Mouse (Mus musculus) layer of hippocampus, postnatal 25 days (tissue): ENCODE data around the gene Glt6d1. TPM values are rescaled to one million over a fixed set of nuclear protein-coding genes. Genes with fewer than 3 reads are reported as not detected.
"Not testable (repeated sequence)": the region's sequence is repeated elsewhere in the genome, so short reads cannot be mapped to it uniquely, and the experiment has no call there.

Experiments
- DNase-seq, 2 experiments: peaks; one replicate each; pipeline ENCODE4 v3.0.0; 2022; ENCODE audit warnings: mixed read lengths in 2 of 2, low spot score in 1 of 2; ENCODE audit errors: extremely low spot score in 1 of 2
- total RNA-seq, 2 experiments: library from RNA; stranded (reverse); gene quantifications; 2 replicates each; pipeline ENCODE4 v1.2.3; 2021

Glt6d1 gene
- not detected for total RNA-seq

DNA sequence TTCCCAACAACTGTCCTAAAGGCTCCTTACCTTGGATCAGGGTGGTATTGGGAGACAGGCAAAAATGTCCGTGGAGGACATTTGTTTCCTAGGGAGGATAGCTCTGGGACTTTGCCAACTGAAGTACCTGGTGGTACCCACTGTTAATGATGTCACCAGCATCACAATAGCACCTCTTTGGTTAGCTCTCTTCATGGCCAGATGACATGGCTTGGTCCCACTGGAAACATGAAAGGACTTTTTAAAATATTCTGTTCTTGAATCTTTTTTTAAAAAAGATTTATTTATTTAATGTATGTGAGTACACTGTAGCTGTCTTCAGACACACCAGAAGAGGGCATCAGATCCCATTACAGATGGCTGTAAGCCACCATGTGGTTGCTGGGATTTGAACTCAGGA is at the start of gene Glt6d1:
Glt6d1 (minus strand) TSS at position 101 of the 400 bp plus-strand sequence.
- not testable (repeated sequence) for DNase-seq

DNA sequence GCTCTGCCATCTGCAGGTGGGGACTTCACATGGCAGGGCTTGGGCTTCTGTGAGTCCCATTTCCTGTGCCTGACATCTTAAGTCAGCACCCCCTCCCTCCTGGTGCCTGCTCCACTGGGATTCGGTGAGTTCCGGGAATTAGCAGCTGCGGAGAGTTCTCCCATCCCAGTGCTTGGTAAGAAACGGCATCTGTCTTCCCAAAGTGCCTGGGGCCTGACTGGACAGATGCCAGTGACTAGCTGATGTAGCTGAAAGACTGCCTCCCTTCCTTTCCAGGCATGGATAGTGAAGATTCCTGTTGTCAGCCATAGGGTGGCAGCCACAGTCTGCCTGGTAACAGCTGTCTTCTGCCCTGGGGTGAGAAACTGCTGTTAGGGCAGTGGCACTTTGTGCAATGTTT is 49.8 kb upstream of the Glt6d1 start:
- DNase-seq, result peak in 1 of 2 experiments; percentile 29

DNA sequence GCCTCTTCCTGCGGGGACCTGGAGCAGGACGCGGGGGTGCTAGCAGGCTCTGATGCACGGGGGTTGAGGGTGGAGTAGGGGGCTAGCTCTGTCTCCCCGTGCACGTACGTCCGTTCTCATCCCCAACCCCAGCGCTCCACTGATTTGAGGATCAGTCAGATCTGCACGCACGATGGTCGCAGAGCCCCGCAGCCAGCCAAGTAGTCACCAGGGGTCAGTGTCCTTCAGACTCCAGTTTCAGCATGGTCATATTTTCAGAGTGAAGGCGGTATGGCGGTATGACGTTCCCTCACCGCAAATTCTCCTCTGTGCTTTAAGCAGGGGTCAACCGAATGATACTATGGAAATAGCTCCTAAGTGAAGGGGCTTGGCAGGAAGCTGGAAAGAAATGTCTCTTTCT is 48.6 kb upstream of the Glt6d1 start:
- no peak for DNase-seq

DNA sequence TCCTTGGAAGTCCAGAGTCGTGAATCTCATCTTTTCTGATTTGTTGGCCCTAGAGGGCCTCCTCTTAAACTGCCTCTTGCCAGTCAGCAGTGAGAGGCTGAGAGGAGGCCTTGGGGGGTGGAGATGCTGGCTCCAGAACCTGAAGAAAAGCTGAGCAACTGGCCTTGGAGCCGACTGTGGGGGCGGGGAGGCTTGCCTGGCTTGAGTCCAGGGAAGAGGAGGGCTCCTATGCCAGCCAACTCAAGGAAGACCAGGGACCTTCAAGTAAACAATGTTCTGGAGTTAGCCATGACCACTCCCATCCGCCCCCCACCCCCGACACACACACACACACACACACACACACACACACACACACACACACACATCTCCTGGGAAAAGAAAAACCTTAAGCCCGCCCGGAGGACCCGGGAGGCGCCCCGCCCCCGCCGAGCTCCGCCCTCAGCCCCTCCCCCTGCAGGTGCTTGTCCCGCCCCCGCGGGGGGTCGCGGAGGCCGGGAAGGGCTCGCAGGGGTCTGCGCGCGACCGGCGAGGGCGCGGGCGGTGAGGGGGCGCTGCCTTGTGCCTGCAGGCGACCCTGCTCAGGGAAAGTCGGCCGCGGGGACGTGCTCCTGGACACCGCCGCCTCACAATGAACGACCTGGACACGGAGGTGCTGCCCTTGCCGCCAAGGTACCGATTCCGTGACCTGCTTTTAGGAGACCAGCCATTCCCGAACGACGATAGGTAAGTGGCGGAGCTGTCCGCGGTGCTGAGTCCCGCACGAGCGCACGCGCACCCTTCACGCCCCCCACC is 47.9 kb upstream of the Glt6d1 start, which contains the start of gene Kcnt1:
Kcnt1 (plus strand) TSS at position 398 of the 795 bp plus-strand sequence.
- DNase-seq, result peak in 1 of 2 experiments; percentile 38

DNA sequence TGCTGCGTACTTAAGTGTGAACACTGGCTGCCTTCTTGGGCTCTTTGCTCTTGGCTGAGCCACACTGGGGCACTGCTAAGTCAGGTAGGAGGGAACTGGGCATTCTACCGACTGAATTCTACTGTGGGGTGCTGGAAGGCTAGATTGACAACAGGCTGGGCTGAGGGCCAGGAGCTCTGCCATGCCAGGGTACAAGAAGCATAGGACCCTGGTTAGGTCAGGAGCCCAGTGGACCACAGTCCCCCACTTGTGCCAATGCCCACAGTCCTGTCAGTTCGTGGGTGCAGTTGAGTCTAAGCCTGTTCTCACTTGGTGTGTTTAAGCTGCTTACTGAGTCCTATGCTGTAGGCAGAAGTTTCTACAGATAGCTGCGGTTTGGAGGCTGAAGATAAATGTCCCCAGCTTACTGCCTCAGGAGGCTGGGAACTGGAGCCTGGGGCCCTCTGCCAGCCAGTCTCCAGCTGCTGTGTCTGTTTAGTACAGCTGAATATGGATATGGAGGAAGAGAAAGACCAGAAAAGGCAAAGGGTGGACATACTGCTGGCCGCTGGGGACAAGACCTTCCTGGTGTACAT is 47.1 kb upstream of the Glt6d1 start:
- no peak for DNase-seq

DNA sequence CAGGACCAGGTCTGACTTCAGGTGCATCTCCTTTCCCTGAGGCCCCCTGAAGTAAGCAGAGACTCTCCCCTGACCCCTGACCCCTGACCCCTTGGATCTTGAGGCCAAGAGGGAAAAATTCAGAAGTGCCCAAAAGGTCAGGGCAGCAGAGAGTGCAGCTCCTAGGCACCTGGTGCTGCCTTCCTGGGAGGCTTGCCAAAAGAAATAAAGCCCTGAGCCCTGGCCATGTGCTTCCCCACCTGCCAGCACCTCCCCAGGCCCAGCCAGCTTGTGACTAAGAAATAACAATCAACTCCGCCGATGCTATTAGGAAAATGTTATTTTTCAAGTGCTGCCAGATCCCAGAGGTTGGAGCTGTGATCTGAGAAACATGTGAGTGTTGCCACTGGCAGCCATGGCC is 46.4 kb upstream of the Glt6d1 start:
- no peak for DNase-seq

DNA sequence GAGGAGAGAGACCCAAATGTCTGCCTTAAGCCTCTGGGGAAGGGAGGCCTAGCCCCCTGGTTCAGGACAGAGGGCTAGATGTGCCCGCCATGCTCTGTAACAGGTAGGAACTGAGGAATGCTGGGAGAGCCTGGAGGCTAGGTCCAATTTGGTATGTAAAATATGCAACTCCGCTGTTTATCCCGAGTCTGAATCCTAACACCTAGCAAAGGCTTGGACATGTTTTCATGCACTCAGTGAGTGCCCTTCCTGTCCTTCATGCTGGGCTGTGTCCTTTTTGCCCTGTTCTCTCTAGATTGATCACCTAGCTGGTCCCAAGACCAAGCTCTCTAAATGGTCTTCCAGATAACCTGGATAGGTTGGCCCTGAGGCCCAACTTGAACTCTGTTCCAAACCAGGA is 44.2 kb upstream of the Glt6d1 start:
- DNase-seq, result no peak

DNA sequence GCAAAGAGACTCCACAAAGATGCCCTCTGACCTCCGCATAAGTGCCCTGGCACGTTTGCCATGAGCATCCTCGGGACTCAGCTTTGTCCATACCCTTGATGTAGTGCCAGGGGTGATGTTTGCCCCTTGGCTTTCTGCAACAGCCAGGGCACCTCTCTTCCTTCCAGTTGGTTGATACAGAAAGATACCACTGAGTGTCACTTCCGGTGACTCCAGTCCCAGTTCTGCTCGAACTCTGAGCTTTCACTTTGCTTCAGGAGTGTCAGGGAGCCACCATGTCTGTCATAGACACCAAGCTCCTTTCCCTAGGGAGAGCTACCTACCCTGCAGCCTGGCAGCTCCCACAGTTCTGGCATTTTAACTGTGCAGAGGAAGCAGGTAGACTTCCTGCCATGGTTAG is 38.4 kb upstream of the Glt6d1 start:
- DNase-seq, result no peak

DNA sequence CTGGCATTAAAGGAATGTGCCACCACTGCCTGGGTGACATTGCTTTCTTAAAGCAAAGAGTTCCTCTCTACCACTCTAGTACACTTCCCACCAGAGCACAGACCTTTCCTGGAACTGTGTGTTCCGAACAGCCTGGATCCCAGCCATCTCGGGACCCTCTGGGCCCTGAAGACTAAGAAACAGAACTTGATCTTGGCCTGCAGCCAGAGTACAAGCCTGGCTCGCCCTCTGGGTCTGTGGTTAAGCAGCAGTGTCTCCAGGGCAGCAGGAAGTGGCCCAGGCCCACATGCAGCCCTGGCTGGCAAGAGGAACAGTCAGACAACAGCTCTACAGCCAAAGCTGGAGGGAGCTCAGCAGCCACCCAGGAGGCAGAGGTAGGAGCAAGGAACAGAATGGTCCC is 37.0 kb upstream of the Glt6d1 start:
- DNase-seq, result peak in 1 of 2 experiments; percentile 47

DNA sequence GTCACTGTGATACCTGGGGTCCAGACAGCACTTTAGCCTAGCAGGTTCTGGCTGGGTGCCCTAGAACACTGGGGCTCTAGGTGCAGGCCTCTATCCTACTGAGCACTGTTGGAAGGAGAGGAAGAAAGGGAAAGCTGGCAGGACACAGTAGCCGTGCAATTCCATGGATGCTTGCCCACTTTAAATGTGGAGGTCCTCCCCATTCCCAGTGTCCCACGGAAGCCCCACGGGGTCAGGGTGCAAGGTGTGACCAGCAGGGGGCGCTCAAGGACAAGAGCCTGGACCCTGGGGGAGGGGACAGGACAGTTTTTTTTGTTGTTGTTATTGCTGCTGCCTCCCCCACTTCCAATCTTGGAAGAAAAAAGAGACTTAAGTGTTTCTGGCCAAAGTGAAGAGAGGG is 34.7 kb upstream of the Glt6d1 start:
- DNase-seq, result peak in 1 of 2 experiments; percentile 80

DNA sequence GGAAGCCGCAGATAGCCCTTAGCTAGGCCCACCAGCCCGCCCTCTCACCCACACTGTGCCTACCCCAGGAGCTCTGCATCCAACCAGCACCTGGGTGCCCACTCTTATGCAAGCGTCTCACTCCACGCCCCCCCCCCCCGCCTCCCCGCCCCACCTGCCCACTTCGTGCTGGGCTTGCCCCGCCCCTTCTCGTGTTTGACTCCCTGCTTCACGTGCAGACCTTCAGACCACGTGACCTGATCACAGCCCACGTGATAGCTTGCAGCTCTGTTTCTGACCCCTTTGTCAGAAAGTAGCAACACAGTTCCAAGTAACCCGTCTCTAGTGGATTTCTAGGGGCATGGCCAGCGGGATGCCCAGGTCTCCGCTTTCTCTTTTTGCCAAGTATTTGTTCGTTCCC is 31.6 kb upstream of the Glt6d1 start, which contains the start of gene Sohlh1:
Sohlh1 (minus strand) TSS at position 23 of the 400 bp plus-strand sequence.
- no peak for DNase-seq

DNA sequence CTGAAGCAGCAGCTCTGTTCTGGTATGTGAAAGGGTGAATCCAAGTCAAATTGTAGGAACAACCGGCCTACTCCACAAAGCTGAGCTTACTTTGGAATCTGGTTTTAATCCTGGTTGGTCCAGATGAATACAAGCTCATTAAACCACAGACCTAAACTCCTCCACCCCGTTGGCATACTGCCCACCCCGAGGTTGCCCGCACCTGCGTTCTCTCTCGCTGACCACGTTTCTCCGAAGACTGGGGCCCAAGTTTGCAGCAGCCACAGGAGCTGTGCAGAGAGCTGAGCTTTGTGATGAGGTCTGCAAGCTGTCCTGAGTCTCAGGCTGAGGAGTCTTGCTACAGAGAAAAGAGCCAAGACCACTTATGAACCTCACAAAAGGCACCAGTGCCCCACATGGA is 30.9 kb upstream of the Glt6d1 start:
- DNase-seq, result no peak

DNA sequence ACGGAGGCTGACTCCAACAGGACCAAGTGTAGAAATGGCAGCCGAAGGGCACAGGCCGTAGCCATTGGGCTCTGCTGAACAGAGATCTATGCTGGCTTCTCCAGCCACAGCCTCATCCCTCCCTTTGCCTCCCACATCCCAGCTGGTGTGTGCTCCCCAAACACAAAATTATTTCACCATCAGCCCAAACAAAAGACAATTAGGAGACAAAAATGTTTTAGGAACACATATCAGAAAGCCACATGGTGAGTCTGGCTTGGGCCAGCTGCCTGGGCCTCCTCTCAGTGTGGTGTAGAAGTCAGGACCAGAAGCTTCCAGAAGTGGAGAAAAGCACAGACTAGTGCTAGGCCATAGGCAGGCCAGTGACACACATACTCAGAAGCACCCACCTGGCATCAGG is 28.4 kb upstream of the Glt6d1 start:
- no peak for DNase-seq

DNA sequence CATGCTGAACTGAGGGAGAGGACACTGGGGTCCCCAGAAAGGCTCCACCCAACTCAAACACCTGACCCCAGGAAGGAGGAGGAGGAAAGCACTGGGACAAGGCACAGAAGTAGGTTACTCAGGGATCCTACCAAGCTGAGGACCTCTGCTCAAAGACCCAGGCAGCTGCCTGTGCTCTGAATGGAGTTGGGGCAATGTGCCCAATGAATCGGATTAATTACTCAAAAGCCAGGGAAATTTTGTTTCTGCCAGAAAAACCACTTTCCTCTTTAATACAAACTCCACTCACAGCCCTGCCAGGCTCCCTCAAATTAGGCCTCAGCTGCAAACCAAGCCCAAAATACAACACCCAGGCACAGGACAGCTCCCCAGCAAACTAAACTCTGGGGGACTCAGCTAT is 27.1 kb upstream of the Glt6d1 start:
- no peak for DNase-seq

DNA sequence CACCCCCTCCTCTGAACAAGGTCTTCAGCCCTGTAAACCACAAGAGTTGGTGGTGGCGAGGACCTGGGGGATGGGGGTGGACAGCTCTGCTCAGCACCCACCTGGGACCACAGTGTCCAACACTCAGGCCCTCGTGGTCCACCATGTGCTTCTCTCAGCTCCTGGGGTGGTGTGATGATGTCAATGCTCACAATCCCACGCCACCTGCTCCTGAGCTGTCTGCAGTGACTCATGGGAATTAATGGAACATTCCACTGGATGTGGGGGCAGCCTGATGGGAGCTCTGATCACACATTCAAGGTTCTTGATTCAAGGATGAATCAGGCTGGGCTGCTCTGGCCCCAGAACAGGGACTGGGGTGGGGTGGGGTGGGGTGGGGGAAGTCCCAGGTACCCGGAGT is 26.5 kb upstream of the Glt6d1 start:
- no peak for DNase-seq

DNA sequence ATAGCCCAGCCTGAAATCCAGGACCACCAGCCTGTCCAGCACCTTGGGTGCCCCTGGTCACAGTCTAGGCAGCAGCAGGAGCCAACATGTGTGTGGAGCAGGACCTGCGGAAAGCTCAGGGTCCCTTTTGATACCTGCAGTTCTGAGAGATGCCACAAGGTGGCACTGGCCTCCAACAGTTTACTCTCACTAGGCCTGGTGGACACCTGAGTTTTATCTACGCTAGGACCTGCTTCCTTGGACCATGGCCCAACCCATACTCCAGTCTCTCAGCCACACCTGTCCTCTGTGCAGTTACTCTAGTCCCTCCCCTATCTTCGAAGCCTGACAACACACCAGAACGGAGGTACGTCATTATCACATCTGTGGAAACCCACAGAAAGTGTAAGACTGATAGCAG is 20.6 kb upstream of the Glt6d1 start:
- DNase-seq, result peak; percentile 80 to 94

DNA sequence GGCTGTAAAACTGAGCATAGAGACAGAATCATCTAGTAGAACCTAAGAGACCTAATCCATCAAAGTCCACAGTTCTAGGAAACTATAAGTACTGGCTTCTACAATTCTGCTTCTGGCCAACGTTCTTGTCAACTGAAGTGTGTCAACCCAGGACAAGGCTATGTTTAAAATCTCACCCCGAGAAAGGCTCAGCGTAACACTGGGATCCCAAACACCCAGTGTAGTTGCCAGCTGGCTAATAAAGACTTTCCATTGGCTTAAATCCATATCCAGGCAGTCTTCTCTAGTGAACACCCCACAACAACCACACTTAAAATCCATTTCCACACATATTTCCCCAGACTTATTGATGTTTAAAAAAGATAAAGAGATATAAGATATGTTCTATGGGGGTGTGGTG is 15.1 kb upstream of the Glt6d1 start:
- DNase-seq, result no peak

DNA sequence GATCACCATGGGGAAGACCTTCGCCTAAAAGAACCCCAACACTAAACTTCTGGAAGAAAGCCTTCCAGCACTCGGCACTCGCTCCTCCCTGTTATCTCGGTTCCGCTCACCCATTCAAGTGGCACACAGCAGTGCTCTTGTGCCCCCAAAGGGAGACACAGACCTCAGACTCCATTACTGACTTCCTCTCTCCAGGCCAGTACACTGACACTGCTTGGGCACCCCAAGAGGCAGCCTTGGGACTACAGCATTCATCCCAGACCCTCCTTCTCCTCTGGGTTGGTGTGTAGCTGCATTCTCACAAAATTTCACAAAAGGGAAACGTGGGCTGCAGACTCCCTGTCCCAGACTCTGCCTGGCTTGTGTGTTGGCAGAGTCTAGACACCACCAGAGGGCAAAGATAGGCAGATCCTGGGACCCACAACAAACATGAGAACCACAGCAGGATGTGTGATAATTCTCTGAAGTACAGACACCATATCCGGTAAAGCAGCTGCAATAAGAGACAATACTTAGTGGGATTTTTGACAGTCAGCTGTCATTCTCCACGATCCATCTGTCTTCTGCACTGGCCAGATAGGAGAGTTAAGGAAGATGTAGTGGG is 12.8 kb upstream of the Glt6d1 start:
- DNase-seq, result no peak

DNA sequence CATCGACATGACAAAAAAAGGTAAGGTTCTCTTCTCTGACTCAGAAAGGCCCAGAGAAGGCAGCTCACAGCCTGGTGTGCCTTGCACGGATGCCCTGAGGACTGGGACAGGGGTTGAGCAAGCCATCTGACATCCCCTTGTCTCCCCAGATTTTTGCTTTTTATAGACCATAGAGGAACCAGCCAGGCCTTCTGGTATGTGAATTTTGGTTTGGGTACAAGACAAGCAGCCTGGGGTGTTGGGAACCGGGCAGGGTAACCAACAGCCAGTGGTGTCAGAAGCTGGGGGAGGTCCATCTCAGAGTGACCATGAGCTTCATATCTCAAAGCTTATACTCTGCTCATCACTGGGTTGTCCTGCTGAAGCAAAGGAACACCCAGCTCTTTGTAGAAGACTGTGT is 9.1 kb upstream of the Glt6d1 start:
- DNase-seq, result no peak

DNA sequence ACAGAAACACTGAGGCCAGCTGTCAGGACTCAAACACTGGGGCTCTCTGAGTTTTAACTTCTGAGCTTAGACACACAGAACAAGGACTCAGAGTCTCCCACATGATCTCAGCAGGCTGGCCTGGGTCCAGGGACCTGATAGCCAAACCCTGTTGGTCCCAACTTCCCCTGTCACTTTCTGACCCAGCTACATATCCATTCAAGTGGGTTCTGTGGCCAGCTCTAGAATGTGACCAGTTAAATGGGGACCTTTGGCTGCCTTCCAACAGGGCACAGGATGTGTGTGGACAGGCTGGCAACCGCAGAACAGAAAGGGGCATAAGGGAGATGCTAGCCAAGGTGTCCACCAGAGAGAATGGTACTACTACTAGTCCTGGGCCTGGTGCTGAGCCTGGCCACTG is 7.2 kb upstream of the Glt6d1 start, which contains the start of gene Lcn9:
Lcn9 (plus strand) TSS at position 348 of the 400 bp plus-strand sequence.
- DNase-seq, result peak in 1 of 2 experiments; percentile 24

DNA sequence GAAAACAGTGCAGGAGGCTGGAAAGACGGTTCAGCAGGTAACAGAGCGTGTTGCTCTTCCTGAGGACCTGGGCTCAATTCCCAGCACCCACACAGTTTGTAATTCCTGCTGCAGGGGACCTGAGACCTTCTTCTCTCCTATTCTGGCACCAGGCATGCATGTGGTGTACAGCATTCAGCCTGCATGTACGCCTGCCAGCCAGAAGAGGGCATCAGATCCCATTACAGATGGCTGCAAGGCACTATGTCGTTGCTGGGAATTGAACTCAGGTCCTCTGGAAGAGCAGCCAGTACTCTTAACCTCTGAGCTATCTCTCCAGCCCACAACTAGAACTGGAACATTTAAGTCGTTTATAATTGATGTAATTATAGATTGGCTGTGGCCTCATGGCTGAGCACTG is 2.3 kb downstream of the Glt6d1 start:
- DNase-seq, result no peak

DNA sequence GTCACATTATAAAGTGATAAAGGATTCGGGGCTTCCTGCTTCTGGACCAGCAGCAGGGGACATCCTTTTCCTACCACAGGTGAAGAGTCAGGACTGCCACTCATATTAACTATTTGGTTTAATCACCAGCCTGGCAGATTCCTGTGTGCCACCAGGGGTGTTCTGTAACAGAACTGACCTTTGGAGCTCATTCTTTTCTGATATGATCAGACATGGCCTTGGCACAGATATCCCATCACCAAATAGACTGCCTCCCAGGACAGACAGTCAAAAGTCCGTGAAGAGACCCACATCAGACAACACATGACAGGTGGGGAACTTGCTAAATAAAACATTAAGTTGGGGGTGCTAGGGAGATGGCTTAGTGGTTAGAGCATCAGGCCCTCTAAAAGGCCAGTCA is 3.9 kb downstream of the Glt6d1 start:
- DNase-seq, result no peak
